Mouse (Mus musculus) embryonic facial prominence, embryonic 11.5 days (tissue): ENCODE measurements around the gene Coa6. TPM values are rescaled to one million over a fixed set of nuclear protein-coding genes. Genes with fewer than 3 reads are reported as not detected.

Source experiments
- ATAC-seq: fragments of 200-750 bp; cut with Nextera tagmentation; replicated peaks from 2 replicates; pipeline ENCODE4 v1.8.0; 2017; ENCODE audit warnings: low read depth; ENCODE audit not compliant: insufficient number of reproducible peaks, low FRiP score, low TSS enrichment
- DNase-seq: peaks from one replicate; pipeline ENCODE4 v3.0.0-alpha.2; 2015; ENCODE audit warnings: low spot score
- H3K27ac ChIP-seq: fragments of 300-500 bp; sonication (generic); replicated peaks from 2 replicates; pipeline ENCODE4 v1.5.1; 2014; ENCODE audit warnings: mild to moderate bottlenecking, low read depth, low read length, control low read depth
- H3K27me3 ChIP-seq: fragments of 300-500 bp; sonication (generic); 2 replicates; pipeline ENCODE4 v1.6.1; 2014; ENCODE audit warnings: mild to moderate bottlenecking, low read length, moderate library complexity, mixed read lengths; ENCODE audit not compliant: control insufficient read depth, insufficient read depth
- H3K36me3 ChIP-seq: fragments of 300-500 bp; sonication (generic); replicated peaks from 2 replicates; pipeline ENCODE4 v1.6.1; 2014; ENCODE audit warnings: low read depth, mild to moderate bottlenecking, low read length, moderate library complexity, mixed read lengths; ENCODE audit not compliant: control insufficient read depth, insufficient read depth
- H3K4me1 ChIP-seq: fragments of 300-500 bp; sonication (generic); 2 replicates; pipeline ENCODE4 v1.6.1; 2014; ENCODE audit warnings: low read length, mixed read lengths; ENCODE audit not compliant: control insufficient read depth, insufficient read depth
- H3K4me2 ChIP-seq: fragments of 300-500 bp; sonication (generic); 2 replicates; pipeline ENCODE4 v1.6.1; 2014; ENCODE audit warnings: low read depth, mild to moderate bottlenecking, control low read depth, low read length, moderate library complexity
- H3K4me3 ChIP-seq: fragments of 300-500 bp; sonication (generic); 2 replicates; pipeline ENCODE4 v1.5.1; 2014; ENCODE audit warnings: low read depth, low read length, control low read depth
- H3K9ac ChIP-seq: fragments of 300-500 bp; sonication (generic); replicated peaks from 2 replicates; pipeline ENCODE4 v1.6.1; 2014; ENCODE audit warnings: mild to moderate bottlenecking, control low read depth, low read length
- H3K9me3 ChIP-seq: fragments of 300-500 bp; sonication (generic); replicated peaks from 2 replicates; pipeline ENCODE4 v1.6.1; 2016; ENCODE audit warnings: mild to moderate bottlenecking, low read length, inconsistent platforms, mixed read lengths; ENCODE audit not compliant: control insufficient read depth
- WGBS: fragments of 180-500 bp; shearing (Covaris S2); extraction: QIAGEN DNeasy Blood & Tissue Kit; methylation state at CpG from one replicate; pipeline ENCODE4 v1.1.7; 2014; 5-methylcytosine and 5-hydroxymethylcytosine counted together
- polyA plus RNA-seq: library from polyadenylated mRNA; unstranded; fragments of >200 nt; fragmentation: Nextera tagmentation; extraction: Ambion mirVana; gene quantifications from 2 replicates; pipeline ENCODE4 v1.2.1, GENCODE M21; 2014

The Coa6 gene
- 47.8 and 56.5 TPM in 2 replicates for polyA plus RNA-seq

DNA sequence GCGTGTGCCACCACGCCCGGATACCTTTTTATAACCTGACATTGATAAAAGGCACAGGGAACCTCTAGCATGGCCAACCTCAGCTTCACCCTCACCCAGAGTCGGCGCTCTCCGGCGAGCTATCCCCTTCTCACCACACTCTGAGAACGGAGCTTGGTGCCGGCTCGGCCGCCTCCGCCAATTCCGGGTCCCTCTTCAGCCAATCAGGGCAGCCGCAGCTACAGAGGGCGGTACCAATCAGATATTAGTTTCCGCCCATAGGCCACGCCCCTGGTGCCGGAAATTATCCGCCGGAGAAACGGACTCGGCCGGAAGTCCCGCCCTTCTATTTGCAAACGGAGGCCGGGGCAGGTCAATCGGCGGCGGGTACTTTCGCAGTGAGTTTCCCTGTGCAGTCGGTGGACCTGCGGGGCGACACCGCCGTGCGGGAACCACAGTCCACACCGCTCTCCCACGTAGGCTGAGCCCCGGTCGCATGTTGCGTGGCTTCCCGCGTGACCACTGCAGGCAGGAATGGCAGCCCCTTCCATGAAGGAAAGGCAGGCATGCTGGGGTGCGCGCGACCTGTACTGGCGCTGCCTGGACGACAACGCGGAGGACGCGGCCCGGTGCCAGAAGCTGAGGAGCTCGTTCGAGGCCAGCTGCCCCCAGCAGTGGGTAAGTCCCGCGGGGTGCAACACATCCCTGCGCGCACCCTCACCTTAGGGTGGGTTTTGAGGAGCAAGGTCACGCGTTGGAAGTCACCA, at the start of gene Coa6:
TSS of gene Coa6 (plus strand) at position 342 of the 746 bp plus-strand sequence.
- Histone ChIP-seq H3K27ac (no peak within 1 kb of the TSS), H3K36me3 (no peaks in the 10 kb centered on the region; the same call in 1 of the 2 replicates), H3K4me2 (peak within 1 kb of the TSS; percentile 64), H3K4me3 (peak within 1 kb of the TSS; percentile 63), H3K27me3 (no peaks in the 10 kb centered on the region), H3K4me1 (no peaks in the 10 kb centered on the region), H3K9ac (peak within 1 kb of the TSS; percentile 76), H3K9me3 (no peaks in the 10 kb centered on the region)
- WGBS, result under 1% methylated on average over 61 of the region's 61 CpGs
- ATAC-seq, result peak; percentile 97
- DNase-seq, result peak; percentile 98

GRCm38 (mm10) chr8:126379580-126379979, 42.7 kb upstream of the Coa6 start:
- no peak for DNase-seq
- WGBS, result 77% methylated on average over 6 of the region's 6 CpGs
- no peaks in the 10 kb centered on the region for H3K4me1 ChIP-seq
- no peak overlapping the region for H3K4me2 ChIP-seq
- H3K4me3 ChIP-seq, result no peak overlapping the region
- ATAC-seq, result no peak
- H3K27ac ChIP-seq, result no peak overlapping the region
- no peaks in the 10 kb centered on the region for H3K9me3 ChIP-seq
- H3K36me3 ChIP-seq, result no peaks in the 10 kb centered on the region
- no peak overlapping the region for H3K9ac ChIP-seq
- no peaks in the 10 kb centered on the region for H3K27me3 ChIP-seq

DNA sequence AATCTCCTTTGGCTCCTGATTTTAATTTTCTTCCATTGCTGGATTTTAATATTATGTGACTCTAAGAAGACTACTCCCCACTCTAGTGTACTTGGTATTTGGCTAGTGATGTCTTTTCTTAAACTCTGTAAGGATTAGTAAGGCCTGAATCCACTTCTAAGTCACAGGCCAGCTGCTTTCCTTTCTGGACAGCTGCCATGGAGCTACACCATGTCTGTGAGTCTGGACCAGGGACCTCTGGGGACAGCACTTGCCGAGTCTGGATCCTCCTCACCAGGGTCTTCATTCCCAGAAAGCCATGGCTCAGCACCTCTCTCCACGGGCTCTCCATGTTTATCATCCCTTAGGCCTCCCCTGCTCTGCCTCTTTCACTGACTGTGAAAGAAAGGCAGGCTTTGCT, 42.2 kb upstream of the Coa6 start:
- H3K4me2 ChIP-seq, result no peak overlapping the region
- no peak overlapping the region for H3K27ac ChIP-seq
- DNase-seq, result no peak
- no peaks in the 10 kb centered on the region for H3K27me3 ChIP-seq
- no peaks in the 10 kb centered on the region for H3K9me3 ChIP-seq
- no peak overlapping the region for H3K4me3 ChIP-seq
- no peaks in the 10 kb centered on the region for H3K4me1 ChIP-seq
- no peak overlapping the region for H3K9ac ChIP-seq
- no peaks in the 10 kb centered on the region for H3K36me3 ChIP-seq
- ATAC-seq, result no peak
- WGBS, result 48% methylated on average over 2 of the region's 2 CpGs

DNA sequence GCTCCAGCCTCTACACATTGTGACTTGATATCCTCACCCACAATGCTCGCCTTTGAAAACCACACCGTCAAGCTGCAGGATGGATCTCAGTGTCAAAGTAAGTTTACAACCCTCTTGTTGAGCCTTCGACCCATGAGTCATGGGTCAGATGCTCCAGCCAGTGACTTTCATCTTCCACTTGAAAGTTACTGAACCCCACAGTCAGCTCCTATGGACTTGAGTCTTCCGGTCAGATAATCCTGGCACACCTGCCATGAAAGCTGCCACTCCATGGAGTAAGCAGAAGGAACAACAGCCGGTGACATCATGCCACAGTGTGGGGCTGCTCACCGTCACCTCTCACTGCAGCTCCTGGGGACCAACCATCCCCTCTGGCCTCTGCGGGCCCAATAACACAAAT, 41.0 kb upstream of the Coa6 start:
- Histone ChIP-seq H3K27ac (no peak overlapping the region), H3K36me3 (no peaks in the 10 kb centered on the region)
- 81% methylated on average over 7 of the region's 7 CpGs for WGBS

GRCm38 (mm10) chr8:126382216-126382615, 40.1 kb upstream of the Coa6 start:
- Histone ChIP-seq H3K27me3 (no peaks in the 10 kb centered on the region), H3K27ac (no peak overlapping the region), H3K4me1 (no peaks in the 10 kb centered on the region), H3K9ac (no peak overlapping the region), H3K36me3 (no peaks in the 10 kb centered on the region), H3K9me3 (no peaks in the 10 kb centered on the region), H3K4me3 (no peak overlapping the region), H3K4me2 (no peak overlapping the region)
- ATAC-seq (no peak), DNase-seq (peak; percentile 41)
- 44% methylated on average over 14 of the region's 14 CpGs for WGBS

More for the DNA sequence above, 41.0 kb upstream of the Coa6 start:
- Histone ChIP-seq H3K4me2 (no peak overlapping the region), H3K4me3 (no peak overlapping the region), H3K9ac (no peak overlapping the region), H3K4me1 (no peaks in the 10 kb centered on the region), H3K9me3 (no peaks in the 10 kb centered on the region), H3K27me3 (no peaks in the 10 kb centered on the region)
- DNase-seq, result no peak
- no peak for ATAC-seq

DNA sequence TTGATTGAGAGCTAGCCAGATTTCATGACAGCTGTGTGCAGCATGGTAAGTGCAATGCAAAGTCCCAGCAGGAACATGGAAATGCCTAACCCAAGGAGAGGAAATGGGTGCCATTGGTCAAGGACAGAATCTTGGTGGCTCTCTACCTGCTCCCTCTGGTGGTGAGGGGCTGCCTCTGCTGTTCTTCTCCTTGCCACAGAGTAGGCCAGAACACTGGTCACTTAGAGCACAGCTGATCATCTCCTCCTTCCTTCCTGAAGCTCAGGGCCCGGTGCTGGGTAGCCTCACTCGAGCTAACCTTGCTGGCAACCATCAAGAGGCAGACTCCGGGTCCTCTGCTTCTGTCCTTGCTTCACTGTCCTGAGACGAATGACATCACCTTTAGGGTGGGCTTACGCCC, 39.6 kb upstream of the Coa6 start:
- Histone ChIP-seq H3K4me1 (no peaks in the 10 kb centered on the region), H3K36me3 (no peaks in the 10 kb centered on the region), H3K27me3 (no peaks in the 10 kb centered on the region), H3K9ac (no peak overlapping the region), H3K9me3 (no peaks in the 10 kb centered on the region), H3K4me2 (no peak overlapping the region), H3K27ac (no peak overlapping the region), H3K4me3 (no peak overlapping the region)
- ATAC-seq, result no peak
- WGBS, result 69% methylated on average over 5 of the region's 5 CpGs
- peak; percentile 55 for DNase-seq

DNA sequence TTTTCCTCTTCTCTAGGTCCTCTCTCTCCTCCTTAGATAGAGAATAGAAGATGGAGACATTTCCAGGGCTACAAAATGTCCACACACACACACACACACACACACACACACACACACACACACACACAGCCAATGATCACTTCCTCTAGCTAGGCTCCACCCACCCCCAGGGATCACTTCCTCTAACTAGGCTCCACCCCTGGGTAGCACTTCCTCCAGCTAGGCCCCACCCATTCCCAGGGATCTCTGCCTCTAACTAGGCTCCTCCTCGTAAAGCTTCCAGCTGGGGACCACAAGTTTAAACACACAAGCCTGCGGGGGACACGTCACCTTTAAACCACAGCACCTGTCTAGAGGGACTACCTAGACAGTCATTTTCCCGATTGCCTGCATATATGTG, 34.7 kb upstream of the Coa6 start:
- Histone ChIP-seq H3K4me3 (no peak overlapping the region), H3K4me2 (no peak overlapping the region), H3K4me1 (no peaks in the 10 kb centered on the region), H3K9me3 (no peaks in the 10 kb centered on the region), H3K27me3 (no peaks in the 10 kb centered on the region), H3K36me3 (no peaks in the 10 kb centered on the region), H3K9ac (no peak overlapping the region), H3K27ac (no peak overlapping the region)
- 88% methylated on average over 4 of the region's 4 CpGs for WGBS
- no peak for DNase-seq
- ATAC-seq, result no peak

- ATAC-seq, result no peak
- WGBS, result 61% methylated on average over 2 of the region's 2 CpGs
- no peak overlapping the region for H3K27ac ChIP-seq
- no peak overlapping the region for H3K9ac ChIP-seq
- DNase-seq, result no peak
- H3K36me3 ChIP-seq, result no peaks in the 10 kb centered on the region
- H3K4me2 ChIP-seq, result no peak overlapping the region
- H3K4me1 ChIP-seq, result no peaks in the 10 kb centered on the region
- no peak overlapping the region for H3K4me3 ChIP-seq
- H3K9me3 ChIP-seq, result no peaks in the 10 kb centered on the region
- no peaks in the 10 kb centered on the region for H3K27me3 ChIP-seq
These were observed 30.8 kb upstream of the Coa6 start for GRCm38 (mm10) chr8:126391541-126391940.
